Comparison of ENCODE assay signal across 8 mouse cellular contexts in genomic region chr4:101292028-101292735, GRCm38 (mm10). TPM values are rescaled to one million over a fixed set of nuclear protein-coding genes. Genes with fewer than 3 reads are reported as not detected.
DNase-seq lines count a peak whose midpoint lies in the region; ATAC-seq and TF ChIP-seq lines count a peak whose summit lies in the region.

No protein-coding gene starts in this region.

- no peaks in the 10 kb centered on the region for H3K9me3 ChIP-seq in forebrain, embryonic 15.5 days
- H3K9me3 ChIP-seq in lung, embryonic 14.5 days (ENCODE audit: low read depth, low read length), result no peaks in the 10 kb centered on the region

- H3K4me1 ChIP-seq in forebrain, embryonic 15.5 days, result peaks cover 21% of the 10 kb centered on the region
- H3K4me1 ChIP-seq in lung, embryonic 14.5 days (ENCODE audit: insufficient read depth), result peaks cover 13% of the 10 kb centered on the region
- peaks cover 11% of the 10 kb centered on the region for H3K4me1 ChIP-seq in thymus, adult 2 months (replicated peaks; ENCODE audit: control insufficient read depth, insufficient read depth, low read length)

- peak; percentile 71; the same call in 1 of the 2 replicates for TF ChIP-seq POLR2A in thymus, adult 2 months (IDR thresholded peaks at IDR 0.05; ENCODE audit: control insufficient read depth, extremely low read depth, insufficient read depth, low read length, poor library complexity)

- intact Hi-C loops in heart, postnatal 25 days (cut with DNase I), result loop anchor here (2.0 to 5.0 kb wide), 3 partner anchors 27 to 110 kb away; partner anchors contain the start of gene Jak1

- TF ChIP-seq CTCF in layer of hippocampus, adult 2 months (conservative IDR thresholded peaks at IDR 0.05), result 0 out of 2 replicates have a peak, but pooled peaks have one; percentile 19
- peak; percentile 21; the same call in 1 of the 2 replicates for TF ChIP-seq CTCF in lung, embryonic 14.5 days (IDR thresholded peaks at IDR 0.05; ENCODE audit: low read depth)
- TF ChIP-seq CTCF in thymus, adult 2 months (IDR thresholded peaks at IDR 0.05; ENCODE audit: borderline replicate concordance, control insufficient read depth, extremely low read depth, insufficient read depth, low read length, poor library complexity), result peak; percentile 50; the same call in 1 of the 2 replicates

- no peaks in the 10 kb centered on the region for H3K36me3 ChIP-seq in forebrain, embryonic 15.5 days
- H3K36me3 ChIP-seq in lung, embryonic 14.5 days (ENCODE audit: insufficient read depth), result no peaks in the 10 kb centered on the region
- H3K36me3 ChIP-seq in thymus, adult 2 months (ENCODE audit: control insufficient read depth, insufficient read depth, low read length), result no peaks in the 10 kb centered on the region

- H3K4me3 ChIP-seq in forebrain, embryonic 15.5 days, result peak overlapping the region; percentile 46
- peak overlapping the region; percentile 57 for H3K4me3 ChIP-seq in layer of hippocampus, adult 2 months
- peak overlapping the region; percentile 46 for H3K4me3 ChIP-seq in lung, embryonic 14.5 days (ENCODE audit: low read depth, low read length)
- peak overlapping the region; percentile 47 for H3K4me3 ChIP-seq in thymus, adult 2 months (ENCODE audit: control insufficient read depth, insufficient read depth, low read length)

- WGBS in forebrain, embryonic 15.5 days, result 2% methylated on average over 41 of the region's 41 CpGs
- 2% methylated on average over 41 of the region's 41 CpGs for WGBS in lung, embryonic 14.5 days
- 2% methylated on average over 41 of the region's 41 CpGs for WGBS in thymus, adult 2 months

- peak; percentile 30 for DNase-seq in ES-CJ7 (ENCODE audit: low read depth, low spot score)
- peak; percentile 62 for DNase-seq in cerebellum, adult 11-12 months
- DNase-seq in heart, postnatal 25 days (ENCODE audit: low spot score), result peak; percentile 92
- peak; percentile 48 to 71 for DNase-seq in layer of hippocampus, adult 2 months (ENCODE audit: low spot score in 2 of 2)
- DNase-seq in lung, embryonic 14.5 days, result peak; percentile 94
- DNase-seq in thymus, adult 2 months, result peak; percentile 85

- peak overlapping the region; percentile 51 for H3K9ac ChIP-seq in forebrain, embryonic 15.5 days (replicated peaks)
- peak overlapping the region; percentile 55; the same call in 1 of the 2 replicates for H3K9ac ChIP-seq in lung, embryonic 14.5 days

- peaks cover 33% of the 10 kb centered on the region for H3K27me3 ChIP-seq in forebrain, embryonic 15.5 days
- H3K27me3 ChIP-seq in lung, embryonic 14.5 days (ENCODE audit: insufficient read depth, low read length), result peaks cover 10% of the 10 kb centered on the region
- no peaks in the 10 kb centered on the region for H3K27me3 ChIP-seq in thymus, adult 2 months (ENCODE audit: control insufficient read depth, insufficient read depth, low read length)

- ATAC-seq in forebrain, embryonic 15.5 days (replicated peaks), result no peak; the same call in 1 of the 2 replicates
- ATAC-seq in lung, embryonic 14.5 days (ENCODE audit: insufficient read depth), result peak; percentile 95
- peak; percentile 74 for ATAC-seq in neutrophil, adult 5-6 weeks (ENCODE audit: extremely low read depth, insufficient number of reproducible peaks, low FRiP score, poor library complexity, severe bottlenecking)

- H3K4me2 ChIP-seq in forebrain, embryonic 15.5 days (replicated peaks), result peak overlapping the region; percentile 92
- peak overlapping the region; percentile 91 for H3K4me2 ChIP-seq in lung, embryonic 14.5 days

- no peak overlapping the region for H3K27ac ChIP-seq in forebrain, embryonic 15.5 days (replicated peaks)
- peak overlapping the region; percentile 54; the same call in 1 of the 2 replicates for H3K27ac ChIP-seq in layer of hippocampus, adult 2 months
- peak overlapping the region; percentile 81 for H3K27ac ChIP-seq in lung, embryonic 14.5 days (ENCODE audit: low read depth)
- peak overlapping the region; percentile 23 for H3K27ac ChIP-seq in thymus, adult 2 months (ENCODE audit: control insufficient read depth, insufficient read depth, low read length)

RNA-seq across cellular contexts. Expression of gene Jak1, which starts 27.1 kb away (rescaled TPM):
- polyA plus RNA-seq in forebrain, embryonic 15.5 days (2015; fragmentation: Nextera tagmentation; extraction: Ambion mirVana), result 46.5 and 51.3 TPM in 2 replicates
- 10 to 100 TPM; 82.4 to 86.7 TPM for total RNA-seq in heart, postnatal 25 days (2021)
- total RNA-seq in layer of hippocampus, adult 2 months (2021), result 100 to 1,000 TPM; 124 to 128 TPM
- 85.0 and 85.5 TPM in 2 replicates for polyA plus RNA-seq in lung, embryonic 14.5 days (2014; fragmentation: Nextera tagmentation; extraction: Ambion mirVana)
- total RNA-seq in neutrophil, adult 5-6 weeks (2017), result 310 and 328 TPM in 2 replicates
- 97.7 and 109 TPM in 2 replicates for polyA plus RNA-seq in thymus, adult 2 months (2012; rRNA removed)

Comparison
In these comparisons a context has a peak if more than half of its experiments do, and no peak if none do; other contexts are left out.
1. DNase-seq: peak in every context shown above with its lines; median percentile 94 in lung, embryonic 14.5 days; 92 in heart, postnatal 25 days; 85 in thymus, adult 2 months; 62 in cerebellum, adult 11-12 months; 60 in layer of hippocampus, adult 2 months; 30 in ES-CJ7.